Mouse (Mus musculus): ENCODE data around the gene Rras.

DNA sequence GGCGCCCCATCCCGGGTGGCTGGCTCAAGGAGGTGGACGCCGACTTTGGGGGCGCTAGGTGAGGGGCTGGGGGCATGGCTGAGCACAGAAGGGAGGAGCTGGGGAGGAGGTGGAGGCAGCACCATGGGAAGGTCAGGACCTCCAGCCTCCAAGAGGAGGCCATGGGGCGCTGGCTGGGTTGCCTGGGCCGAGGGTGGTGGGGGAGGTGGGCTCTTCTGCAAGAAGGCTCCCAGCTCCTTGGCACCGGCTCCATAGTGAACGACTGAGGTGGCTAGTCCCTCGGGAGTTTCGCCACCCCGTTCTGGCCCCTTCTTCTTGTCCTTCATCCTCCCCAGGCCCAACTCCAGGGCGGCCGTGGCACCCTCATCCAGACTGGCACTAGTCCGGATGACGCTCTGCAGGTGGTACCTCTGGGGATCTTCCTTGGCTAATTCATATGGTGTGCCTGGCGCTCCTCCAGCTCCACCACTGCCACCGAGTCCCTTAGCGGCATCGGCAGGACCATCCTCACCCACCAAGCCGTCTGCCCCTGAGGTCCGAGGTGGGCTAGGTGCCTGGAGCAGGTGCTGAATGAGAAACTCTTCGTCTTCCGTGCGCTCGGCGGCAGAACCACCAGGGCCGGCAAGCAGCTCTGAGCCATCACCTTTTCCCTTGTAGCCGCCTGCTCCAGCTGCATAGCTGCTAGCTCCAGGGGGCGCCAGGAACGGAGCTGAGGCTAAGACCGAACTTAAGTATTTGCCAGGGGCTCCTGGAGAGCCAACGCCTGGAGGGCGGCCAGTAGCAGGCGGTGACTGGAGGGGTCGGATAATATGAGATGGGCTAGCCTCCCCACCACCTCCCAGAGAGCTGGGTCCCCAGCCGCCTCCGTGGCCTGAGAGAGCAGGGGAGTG, 30.5 kb downstream of the Rras start:
- TF ChIP-seq POLR2A (IDR thresholded peaks at IDR 0.05; ENCODE audit: extremely low read depth, insufficient read depth, low read length) (no peak), CTCF (IDR thresholded peaks at IDR 0.05; ENCODE audit: extremely low read depth, insufficient read depth, low read length) (no peak)

Measured in cortical plate, adult 2 months (tissue).